Mouse (Mus musculus): ENCODE results near the gene Sorcs3.

Sorcs3 gene

DNA sequence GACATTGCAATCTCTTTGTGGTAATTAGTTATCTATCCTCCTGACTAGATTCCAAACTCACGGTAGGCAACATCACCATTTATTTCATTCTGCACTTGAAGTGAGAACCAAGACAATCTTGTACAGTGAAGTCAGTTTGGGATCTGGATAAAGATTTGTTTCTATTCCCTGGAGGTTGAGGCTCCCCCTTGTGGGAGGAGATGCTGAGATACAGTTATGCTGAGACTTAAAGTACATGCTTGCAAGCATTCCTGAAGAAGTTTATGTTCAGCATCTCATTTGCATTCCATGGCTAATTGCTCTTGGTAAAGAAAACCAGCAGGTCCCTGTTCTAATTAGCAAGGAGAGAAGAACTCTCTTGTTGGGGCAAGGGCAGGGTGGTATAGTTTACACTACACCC is 185.7 kb downstream of the Sorcs3 start:
- no peak for DNase-seq (ENCODE audit: low spot score)

DNA sequence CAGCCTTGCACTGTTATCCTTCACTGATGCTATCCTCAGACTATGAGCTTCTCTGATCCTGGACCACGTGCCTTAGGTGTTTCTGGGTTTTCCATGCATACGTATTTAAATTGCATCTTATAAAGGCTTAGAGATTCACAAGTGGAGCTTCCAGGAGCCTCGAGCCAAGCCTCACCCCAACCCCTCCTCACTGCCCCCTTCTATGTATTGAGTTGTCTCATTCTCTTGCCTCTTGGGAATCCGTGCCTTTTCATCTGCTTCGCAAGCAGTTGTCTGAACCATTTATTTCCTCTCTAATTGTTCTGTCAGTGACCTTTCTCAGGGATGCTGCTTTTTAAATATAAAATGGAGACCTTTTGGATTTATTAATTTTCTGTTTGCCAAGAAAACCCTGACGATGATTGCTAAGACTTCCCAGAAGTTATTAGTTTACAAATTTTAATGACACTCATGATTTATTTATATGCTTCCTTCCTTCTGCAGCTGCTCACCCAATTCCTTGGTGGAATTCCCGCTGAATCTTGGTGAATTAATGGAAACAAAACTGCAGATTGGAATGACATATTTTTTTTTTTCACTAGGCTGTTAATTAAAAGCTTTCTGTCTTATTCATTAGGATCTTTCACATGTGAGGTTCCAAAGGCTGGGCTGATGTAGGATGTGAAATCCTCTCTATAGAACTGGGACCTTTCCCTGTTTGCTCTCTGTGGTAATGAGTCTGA is 199.1 kb downstream of the Sorcs3 start:
- DNase-seq (ENCODE audit: low spot score) = no peak

DNA sequence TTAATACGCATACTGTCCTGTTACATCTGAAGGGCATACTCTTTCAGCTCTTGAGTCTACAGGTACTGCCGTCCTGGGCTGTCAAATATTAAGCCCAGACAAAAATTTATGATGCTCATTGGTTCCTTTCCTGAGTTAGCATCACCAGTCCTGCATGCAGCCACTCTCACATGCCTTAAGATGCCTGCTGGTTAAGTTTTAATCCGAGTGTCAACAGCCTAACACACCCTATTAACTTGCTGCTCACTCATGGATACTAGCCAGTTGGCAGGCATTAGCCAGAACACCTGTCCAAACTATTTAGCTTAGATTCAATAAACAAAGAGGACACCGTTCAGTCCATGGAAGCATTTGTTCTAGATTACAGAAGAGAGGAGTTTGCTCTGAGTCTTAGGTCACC is 202.4 kb downstream of the Sorcs3 start:
- no peak for DNase-seq (ENCODE audit: low spot score)

- no peak for DNase-seq (ENCODE audit: low spot score)
Measured at GRCm38 (mm10) chr19:48411332-48411731, 205.5 kb downstream of the Sorcs3 start.

DNA sequence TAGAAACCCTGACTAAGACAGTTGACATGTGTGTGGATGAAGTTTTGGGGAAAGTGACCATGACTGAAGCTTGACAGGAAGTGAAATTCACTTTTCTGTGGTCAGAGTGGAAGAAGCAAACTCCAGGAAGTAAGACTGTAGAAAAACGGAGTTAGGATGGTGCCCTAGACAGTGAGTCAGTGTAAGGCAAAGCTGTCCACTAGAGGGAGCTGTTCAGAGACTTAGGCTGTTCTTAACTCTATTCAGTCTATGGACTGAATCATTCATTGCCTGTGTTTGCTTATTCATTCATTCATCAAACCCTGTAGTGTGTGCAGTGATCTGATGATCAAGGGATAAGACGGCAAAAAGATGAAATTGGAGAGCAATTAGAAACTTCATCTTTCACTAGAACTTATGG is 208.0 kb downstream of the Sorcs3 start:
- no peak for DNase-seq (ENCODE audit: low spot score)

DNA sequence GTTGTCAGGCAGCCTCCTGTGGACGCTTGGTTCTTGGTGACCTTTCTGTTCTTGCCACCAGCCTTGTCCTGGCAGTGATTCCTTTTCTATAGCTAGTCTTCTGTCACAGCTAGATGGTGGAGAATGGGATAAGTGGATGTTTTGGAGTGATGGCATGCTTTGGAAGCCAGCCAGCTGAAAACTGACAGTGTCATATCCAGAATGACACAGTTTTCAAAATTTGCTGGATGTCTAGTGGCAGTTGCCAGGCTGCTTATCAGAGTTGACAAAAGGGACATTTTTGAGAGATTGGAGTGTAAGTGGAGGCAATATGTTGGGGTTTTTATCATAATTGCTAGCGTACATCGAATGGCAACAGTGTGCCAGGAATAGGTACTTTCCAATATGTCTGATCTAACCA is 212.5 kb downstream of the Sorcs3 start:
- DNase-seq (ENCODE audit: low spot score) = no peak

GRCm38 (mm10) chr19:48429263-48429662 is 223.4 kb downstream of the Sorcs3 start:
- DNase-seq (ENCODE audit: low spot score) = no peak

DNA sequence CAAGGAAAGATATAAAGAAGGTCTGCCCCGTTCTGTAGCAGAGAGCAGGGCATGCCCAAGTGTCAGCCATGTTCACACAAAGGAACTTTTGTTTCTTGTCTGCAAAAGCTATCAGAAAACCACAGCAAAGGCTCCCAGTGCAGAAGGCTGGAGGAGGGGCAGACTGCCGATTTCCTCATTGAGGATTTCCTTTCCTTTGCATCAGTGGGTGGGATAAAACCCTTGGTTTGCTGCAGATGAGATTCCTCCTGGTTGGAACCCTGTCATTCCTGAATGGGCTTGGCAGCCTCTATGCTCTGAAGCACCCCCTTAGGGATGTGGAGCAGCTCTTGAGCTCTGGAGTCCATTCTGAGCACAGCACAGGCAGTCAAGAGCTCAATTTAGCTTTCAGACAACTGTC is 223.9 kb downstream of the Sorcs3 start:
- no peak for DNase-seq (ENCODE audit: low spot score)

DNA sequence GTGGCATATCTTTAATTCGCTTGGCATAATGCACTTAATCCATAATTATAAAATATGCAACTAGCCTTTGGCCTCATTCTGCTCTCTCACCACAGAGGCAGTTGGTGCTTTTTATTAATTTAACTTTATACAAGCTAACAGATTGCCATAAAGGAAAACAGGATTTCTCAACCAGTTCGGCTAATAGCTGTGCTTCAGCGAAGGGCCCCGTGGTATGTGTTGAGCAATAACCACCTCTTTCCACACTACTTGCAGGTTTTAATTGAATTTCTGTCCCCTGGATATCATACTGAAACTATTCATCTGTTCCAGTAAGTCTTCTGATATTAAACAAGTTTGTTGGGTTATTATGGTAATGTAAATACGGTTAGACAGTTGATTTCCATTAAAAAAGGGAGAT is 224.5 kb downstream of the Sorcs3 start:
- no peak for DNase-seq (ENCODE audit: low spot score)

DNA sequence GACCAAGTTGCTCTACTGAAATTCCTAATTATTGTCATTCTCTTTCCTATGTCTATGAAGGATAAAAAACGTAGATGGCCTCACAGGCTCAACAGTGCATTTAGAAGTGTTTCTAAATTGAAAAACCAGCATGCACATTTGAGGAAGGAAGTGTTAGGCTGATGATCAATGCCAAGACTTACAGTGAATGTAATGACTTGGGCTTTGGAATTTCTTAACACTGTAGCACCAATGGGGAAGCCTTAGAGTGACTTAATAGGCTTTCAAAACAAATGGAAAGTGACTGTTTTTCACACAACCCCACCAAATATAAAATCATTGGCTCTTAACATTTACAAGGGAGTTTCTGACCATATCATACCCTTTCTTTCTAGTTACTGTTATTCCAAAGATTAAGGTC is 232.6 kb downstream of the Sorcs3 start:
- DNase-seq (ENCODE audit: low spot score) = no peak

DNA sequence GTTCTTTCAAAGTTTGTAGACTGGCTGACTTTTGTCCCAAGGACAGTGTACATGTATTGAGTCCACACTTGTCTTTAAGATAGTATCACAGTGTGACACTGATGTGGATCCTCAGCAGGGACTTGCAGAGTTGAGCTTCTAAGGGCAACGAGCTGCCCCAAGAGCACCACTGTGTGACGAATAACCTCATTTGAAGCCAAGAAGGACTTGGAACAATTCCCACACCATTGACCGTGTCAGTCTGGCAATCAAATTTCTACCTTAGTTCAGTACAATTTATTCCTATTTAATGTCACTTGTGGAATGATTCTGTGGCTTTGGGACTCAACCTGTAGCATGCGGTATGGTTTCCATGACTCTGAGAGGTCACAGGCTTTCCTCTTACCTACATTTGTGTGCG is 255.3 kb downstream of the Sorcs3 start:
- no peak for DNase-seq (ENCODE audit: low spot score)

DNA sequence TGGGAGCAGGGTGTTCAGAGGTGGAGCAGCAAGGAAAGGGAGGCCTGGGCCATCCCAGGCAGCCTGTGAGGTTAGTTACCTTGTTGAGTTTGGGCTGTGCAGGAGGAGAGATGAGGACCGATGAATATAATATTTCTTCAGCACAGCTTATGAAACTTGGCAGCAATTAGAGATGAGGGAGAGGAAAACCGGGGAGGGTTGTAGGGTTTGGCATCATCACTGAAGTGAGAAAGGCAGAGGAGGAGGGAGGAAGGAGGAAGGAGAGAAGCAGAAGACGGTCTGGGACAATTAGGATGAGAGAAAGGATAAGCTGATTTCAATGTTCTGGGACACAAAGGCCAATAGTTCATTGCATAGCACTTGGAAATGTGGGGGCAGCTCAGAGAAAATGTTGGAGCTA is 256.6 kb downstream of the Sorcs3 start:
- no peak for DNase-seq (ENCODE audit: low spot score)

DNA sequence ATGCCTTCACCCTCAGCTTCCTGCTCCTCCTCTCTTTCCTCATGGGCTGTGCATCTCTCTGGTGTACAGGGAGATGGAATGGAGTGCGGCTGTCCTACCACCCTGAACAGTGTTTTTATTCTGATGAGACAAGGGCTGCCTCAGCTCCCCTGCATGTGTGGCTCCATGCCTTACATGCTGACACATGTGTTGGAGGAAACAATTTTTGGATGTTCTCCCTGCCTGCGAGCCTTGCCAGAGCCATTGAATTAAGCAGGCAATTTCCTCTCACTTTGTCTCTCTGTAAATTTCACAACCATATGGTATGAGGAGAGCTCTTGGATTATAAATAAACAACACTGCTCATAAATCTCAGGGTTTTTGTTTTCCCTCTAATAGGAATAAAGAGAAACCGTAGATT is 257.7 kb downstream of the Sorcs3 start:
- no peak for DNase-seq (ENCODE audit: low spot score)

DNA sequence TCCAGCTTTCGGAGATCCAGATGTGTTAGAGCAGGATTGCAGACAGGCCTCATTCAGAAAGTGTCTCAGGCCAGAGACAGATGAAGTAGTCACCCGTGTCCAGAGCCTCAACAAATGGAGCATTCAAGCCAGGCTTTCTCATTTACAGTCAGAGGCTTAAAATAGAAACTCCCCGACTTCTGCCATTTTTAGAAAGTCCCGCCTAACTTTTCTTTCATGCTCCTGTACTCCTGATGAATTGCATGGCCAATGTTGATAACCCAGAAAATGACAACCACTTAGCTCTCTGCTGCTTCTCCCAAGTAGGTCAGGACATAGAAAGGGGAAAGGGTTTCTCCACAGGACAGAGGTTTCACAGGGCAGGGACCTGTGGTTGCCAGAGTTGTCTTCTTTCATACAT is 261.6 kb downstream of the Sorcs3 start:
- DNase-seq (ENCODE audit: low spot score) = no peak

DNA sequence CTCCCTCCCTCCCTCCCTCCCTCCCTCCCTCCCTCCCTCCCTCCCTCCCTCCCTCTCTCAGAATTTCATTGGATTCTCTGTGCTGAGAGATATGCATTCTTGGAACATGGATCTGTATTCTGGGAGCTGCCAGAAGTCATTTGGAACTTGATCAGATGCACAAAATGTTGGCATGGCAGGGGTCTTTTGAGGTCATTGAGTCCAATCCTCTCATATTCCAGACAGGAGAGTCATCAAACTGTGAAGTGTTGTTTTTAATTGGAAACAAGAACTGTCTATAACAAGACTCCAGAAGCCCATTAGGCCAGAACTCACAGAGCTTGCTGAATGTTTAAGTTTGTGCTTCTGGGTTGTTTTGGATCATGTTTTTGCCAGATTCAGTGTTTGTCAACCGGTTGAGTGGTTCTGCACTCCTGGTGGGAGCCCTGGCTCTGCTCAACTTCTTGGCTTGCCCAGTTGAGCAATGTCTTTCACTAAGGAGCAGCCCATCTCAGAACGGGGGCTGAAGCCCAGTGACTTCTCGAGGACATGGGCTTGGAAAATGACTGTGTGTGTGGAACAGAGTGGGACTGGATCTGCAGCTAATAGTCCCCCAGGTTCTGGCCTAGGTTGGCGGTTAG is 264.1 kb downstream of the Sorcs3 start:
- no peak for DNase-seq (ENCODE audit: low spot score)

- no peak for DNase-seq (ENCODE audit: low spot score)
Measured at GRCm38 (mm10) chr19:48471927-48472326, 266.1 kb downstream of the Sorcs3 start.

DNA sequence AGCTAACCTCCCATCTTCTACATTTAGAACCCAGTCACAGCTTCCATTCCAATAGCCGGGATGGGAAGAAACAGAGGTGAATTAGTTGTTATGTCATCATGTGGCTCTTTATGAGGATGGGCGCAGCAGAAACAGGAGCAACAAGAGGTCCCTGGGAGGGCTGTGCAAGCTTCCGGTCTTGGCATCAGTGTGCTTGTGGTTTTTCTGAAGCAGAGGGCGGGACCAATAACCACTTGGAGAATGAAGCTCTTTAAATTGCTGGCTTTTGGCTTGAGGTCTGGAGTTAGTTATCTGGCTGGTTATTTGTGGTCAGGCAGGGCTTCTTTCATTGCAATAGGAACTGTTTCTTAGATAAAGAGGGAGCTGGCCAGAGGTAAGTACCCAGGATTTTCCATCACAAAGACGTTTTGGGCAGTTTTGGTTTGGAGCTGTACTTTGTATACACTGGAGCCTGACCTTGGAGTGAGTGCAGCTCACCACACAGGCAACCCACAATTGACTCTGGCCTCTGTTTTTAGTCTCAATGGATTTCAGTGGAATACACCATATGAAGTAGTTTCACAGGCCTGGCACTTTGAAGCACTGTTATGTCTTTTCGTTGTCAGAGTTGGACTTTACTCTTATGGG is 270.1 kb downstream of the Sorcs3 start:
- no peak for DNase-seq (ENCODE audit: low spot score)

DNA sequence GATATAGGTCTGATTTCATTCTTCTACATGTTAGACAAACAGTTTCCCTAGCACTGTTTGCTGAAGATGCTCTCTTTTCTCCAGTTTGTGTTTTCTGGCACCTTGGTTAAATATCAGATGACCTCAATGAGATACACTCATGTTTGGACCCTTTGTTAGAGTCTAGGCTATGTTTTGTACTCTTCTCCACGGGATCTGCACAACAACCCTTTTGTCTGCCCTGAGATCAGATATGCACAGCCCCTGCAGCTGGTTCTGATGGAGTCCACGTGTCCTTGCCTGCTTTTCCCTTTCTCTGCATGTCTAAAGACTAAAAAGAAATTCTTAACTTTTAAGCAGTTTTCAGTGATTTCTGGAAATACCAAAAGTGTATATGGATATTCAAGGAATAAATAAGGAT is 273.0 kb downstream of the Sorcs3 start:
- no peak for DNase-seq (ENCODE audit: low spot score)

- DNase-seq (ENCODE audit: low spot score) = no peak
Measured at GRCm38 (mm10) chr19:48482946-48483345, 277.1 kb downstream of the Sorcs3 start.

- no peak for DNase-seq (ENCODE audit: low spot score)
Measured at GRCm38 (mm10) chr19:48491111-48491510, 285.3 kb downstream of the Sorcs3 start.

DNA sequence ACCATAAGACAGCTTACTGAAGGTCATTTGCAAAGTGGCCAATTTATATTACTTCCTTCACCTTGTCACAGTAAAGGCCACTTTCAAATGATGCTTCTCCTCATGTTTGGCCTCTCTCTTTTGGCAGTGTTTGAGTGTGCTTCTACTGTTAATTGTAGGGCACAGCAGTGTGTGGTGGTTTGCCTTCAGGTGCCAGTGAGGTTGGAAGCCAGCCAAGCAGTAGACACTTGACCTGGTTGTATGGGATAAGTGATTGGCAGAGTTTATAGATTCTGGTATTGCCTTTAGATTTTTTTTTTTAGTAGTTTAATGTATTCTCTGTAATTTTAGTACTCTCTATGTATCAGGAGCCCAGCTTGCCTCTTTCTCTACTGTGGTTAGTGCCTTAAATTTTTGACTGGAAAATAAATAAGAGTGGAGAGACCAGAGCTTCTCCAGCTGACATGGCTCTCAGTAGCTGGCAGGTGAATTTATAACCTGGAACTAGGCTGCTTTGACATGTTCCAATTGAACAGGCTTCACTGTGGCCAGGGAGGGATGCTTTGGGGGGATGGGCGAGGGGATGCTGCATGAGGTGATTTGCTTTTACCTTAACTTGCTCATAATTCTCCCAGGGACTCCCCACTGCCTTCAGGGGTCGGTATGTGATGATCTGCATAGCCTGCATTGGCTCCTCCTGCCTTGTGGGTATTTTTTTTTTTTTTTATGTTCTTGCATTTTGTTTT is 298.2 kb downstream of the Sorcs3 start:
- DNase-seq (ENCODE audit: low spot score) = no peak

- no peak for DNase-seq (ENCODE audit: low spot score)
Measured at GRCm38 (mm10) chr19:48523803-48524202, 318.0 kb downstream of the Sorcs3 start.

Measured in urinary bladder, postnatal 14 days (tissue).